Mouse (Mus musculus) bone marrow macrophage, adult 2 months (primary cell): ENCODE measurements around the gene Ecm1.

Experiments used
- CTCF ChIP-seq: IDR thresholded peaks from 2 replicates; pipeline ENCODE4 v1.5.1; 2012; ENCODE audit warnings: low read depth, mild to moderate bottlenecking, low read length, moderate library complexity
- POLR2A ChIP-seq: IDR thresholded peaks from 2 replicates; pipeline ENCODE4 v1.6.1; 2012; ENCODE audit warnings: mild to moderate bottlenecking, low read depth, low read length, borderline replicate concordance

- TF ChIP-seq POLR2A (no peak), CTCF (no peak)
These were observed 52.7 kb downstream of the Ecm1 start for GRCm38 (mm10) chr3:95686492-95687167.
